Mouse (Mus musculus) thymus, adult 18-20 months (tissue): ENCODE data around the gene Vgf.

ENCODE experiments used
- DNase-seq, 2 experiments: peaks; one replicate each; pipeline ENCODE4 v3.0.0; 2022; ENCODE audit warnings: mixed read lengths in 2 of 2

The Vgf gene

GRCm38 (mm10) chr5:137031076-137032032, 5.2 kb downstream of the Vgf start:
- DNase-seq, result no peak

- peak; percentile 29 to 40 for DNase-seq
Observed at GRCm38 (mm10) chr5:137032033-137032421, 5.8 kb downstream of the Vgf start.

- DNase-seq, result peak; percentile 81 to 83
Observed at GRCm38 (mm10) chr5:137032641-137033074, 6.5 kb downstream of the Vgf start.

GRCm38 (mm10) chr5:137036211-137036610, 10.0 kb downstream of the Vgf start:
- no peak for DNase-seq

GRCm38 (mm10) chr5:137039453-137039852, 13.3 kb downstream of the Vgf start:
- DNase-seq, result no peak

- DNase-seq, result no peak
Observed at GRCm38 (mm10) chr5:137041442-137041841, 15.2 kb downstream of the Vgf start.

- no peak for DNase-seq
Observed at GRCm38 (mm10) chr5:137043997-137044396, 17.8 kb downstream of the Vgf start.

GRCm38 (mm10) chr5:137045402-137046323, 19.5 kb downstream of the Vgf start, which contains the start of gene Ap1s1:
TSS of gene Ap1s1 (minus strand) at chr5:137046135.
- peak; percentile 97 for DNase-seq

- no peak for DNase-seq
Observed at GRCm38 (mm10) chr5:137046324-137046718, 20.1 kb downstream of the Vgf start.

- no peak for DNase-seq
Observed at GRCm38 (mm10) chr5:137046991-137047390, 20.8 kb downstream of the Vgf start.

GRCm38 (mm10) chr5:137051125-137051524, 24.9 kb downstream of the Vgf start:
- no peak for DNase-seq

- no peak for DNase-seq
Observed at GRCm38 (mm10) chr5:137051914-137052505, 25.8 kb downstream of the Vgf start.

- no peak for DNase-seq
Observed at GRCm38 (mm10) chr5:137054299-137054698, 28.1 kb downstream of the Vgf start.

- DNase-seq, result no peak
Observed at GRCm38 (mm10) chr5:137054873-137055272, 28.7 kb downstream of the Vgf start.

GRCm38 (mm10) chr5:137061809-137062481, 35.8 kb downstream of the Vgf start:
- DNase-seq, result no peak

GRCm38 (mm10) chr5:137062601-137063000, 36.4 kb downstream of the Vgf start:
- no peak for DNase-seq

- DNase-seq, result no peak
Observed at GRCm38 (mm10) chr5:137065454-137065853, 39.3 kb downstream of the Vgf start.

- DNase-seq, result no peak
Observed at GRCm38 (mm10) chr5:137065923-137066322, 39.7 kb downstream of the Vgf start.

GRCm38 (mm10) chr5:137068711-137069110, 42.5 kb downstream of the Vgf start:
- no peak for DNase-seq

GRCm38 (mm10) chr5:137070881-137071605, 44.9 kb downstream of the Vgf start:
- DNase-seq, result no peak
